Mouse (Mus musculus): ENCODE results near the gene Ppp1r26. TPM values are rescaled to one million over a fixed set of nuclear protein-coding genes. Genes with fewer than 3 reads are reported as not detected.

The Ppp1r26 gene
- total and polyA plus RNA-seq, 3 experiments: 3.1 to 5.0 (median 3.4) TPM

DNA sequence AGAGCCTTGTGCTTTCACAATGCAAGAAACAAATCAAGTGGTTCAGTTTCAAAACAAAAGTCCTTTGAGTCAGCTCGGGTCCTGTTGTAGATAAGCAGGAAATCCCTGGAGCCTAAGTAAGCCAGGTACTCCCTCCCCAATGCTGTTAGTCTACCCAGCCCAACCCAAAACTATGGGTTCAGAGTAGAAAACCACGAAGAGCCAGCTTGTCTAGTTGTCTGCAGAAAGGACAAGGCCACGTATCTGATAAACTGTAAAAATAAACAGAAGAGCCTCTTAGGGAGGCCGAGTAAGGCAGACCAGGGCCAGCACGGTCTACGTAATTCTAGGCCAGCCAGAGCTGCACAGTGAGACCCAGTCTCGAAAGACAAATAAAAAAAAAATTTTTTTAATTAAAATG is 38.8 kb upstream of the Ppp1r26 start:
- no peaks in the 10 kb centered on the region for H3K36me3 ChIP-seq (ENCODE audit: control insufficient read depth, insufficient read depth, low read length)
- 34% methylated on average over 7 of the region's 7 CpGs for WGBS
- H3K27me3 ChIP-seq (ENCODE audit: control insufficient read depth, insufficient read depth, low read length): no peaks in the 10 kb centered on the region
- H3K27ac ChIP-seq: no peak overlapping the region
- no peaks in the 10 kb centered on the region for H3K4me1 ChIP-seq (ENCODE audit: control insufficient read depth, insufficient read depth, low read length)
- no peaks in the 10 kb centered on the region for H3K79me2 ChIP-seq (replicated peaks; ENCODE audit: control insufficient read depth, insufficient read depth, low read length)
- H3K9ac ChIP-seq (ENCODE audit: low read depth, low read length): no peak overlapping the region
- TF ChIP-seq POLR2A (IDR thresholded peaks at IDR 0.05; ENCODE audit: insufficient read depth, low read depth, low read length) (no peak), CTCF (IDR thresholded peaks at IDR 0.05) (no peak)
- DNase-seq: no peak
- intact Hi-C loops (cut with DNase I): no loop called here
- no peak overlapping the region for H3K4me3 ChIP-seq

DNA sequence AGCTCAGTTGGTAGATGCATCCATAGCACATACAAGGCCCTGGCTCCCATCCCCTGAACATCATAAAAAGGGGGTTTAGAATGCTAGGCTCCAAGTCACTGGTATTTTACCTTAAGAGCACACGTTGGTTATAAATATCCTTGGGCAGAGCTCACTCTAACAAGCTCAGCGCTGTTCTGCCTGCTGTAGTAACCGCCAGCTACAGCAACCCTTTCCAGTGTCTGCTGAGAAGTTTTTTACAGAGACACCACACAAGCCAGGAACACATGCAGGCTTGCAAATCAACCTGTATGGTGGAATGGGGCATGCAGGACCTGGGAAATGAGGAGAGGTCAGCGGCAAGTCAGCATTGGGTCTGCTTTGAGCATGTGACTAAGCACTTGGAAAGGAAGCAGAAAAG is 37.5 kb upstream of the Ppp1r26 start:
- H3K9ac ChIP-seq (ENCODE audit: low read depth, low read length): no peak overlapping the region
- 69% methylated on average over 4 of the region's 4 CpGs for WGBS
- no peak overlapping the region for H3K27ac ChIP-seq
- DNase-seq: no peak
- TF ChIP-seq EP300 (IDR thresholded peaks at IDR 0.05; ENCODE audit: insufficient read depth, low read depth, low read length) (no peak), POLR2A (IDR thresholded peaks at IDR 0.05; ENCODE audit: insufficient read depth, low read depth, low read length) (no peak), CTCF (IDR thresholded peaks at IDR 0.05) (no peak)
- no peaks in the 10 kb centered on the region for H3K4me1 ChIP-seq (ENCODE audit: control insufficient read depth, insufficient read depth, low read length)
- H3K4me3 ChIP-seq: no peak overlapping the region
- no peaks in the 10 kb centered on the region for H3K27me3 ChIP-seq (ENCODE audit: control insufficient read depth, insufficient read depth, low read length)
- H3K36me3 ChIP-seq (ENCODE audit: control insufficient read depth, insufficient read depth, low read length): no peaks in the 10 kb centered on the region
- intact Hi-C loops (cut with DNase I): no loop called here
- no peaks in the 10 kb centered on the region for H3K79me2 ChIP-seq (replicated peaks; ENCODE audit: control insufficient read depth, insufficient read depth, low read length)

DNA sequence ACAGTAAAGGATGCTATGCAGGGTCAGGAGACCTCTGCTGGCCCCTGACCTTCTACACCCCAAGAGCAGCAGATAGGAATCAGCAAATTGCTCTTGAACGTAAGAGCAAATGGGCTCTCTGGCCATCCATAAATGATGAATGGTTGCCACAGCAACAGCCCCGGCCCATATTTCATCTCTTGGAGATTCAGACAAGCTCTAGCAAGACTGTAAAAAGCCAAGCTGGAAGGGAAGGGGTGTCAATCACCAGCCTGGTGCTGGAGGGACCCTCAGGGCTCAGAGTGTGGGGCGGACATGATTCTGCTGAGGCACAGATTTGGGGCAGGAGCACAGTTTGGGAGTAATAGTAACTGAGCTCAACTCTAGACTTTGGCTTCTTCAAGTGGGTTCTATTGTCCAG is 37.0 kb upstream of the Ppp1r26 start:
- Histone ChIP-seq H3K79me2 (replicated peaks; ENCODE audit: control insufficient read depth, insufficient read depth, low read length) (no peaks in the 10 kb centered on the region), H3K4me3 (no peak overlapping the region), H3K36me3 (ENCODE audit: control insufficient read depth, insufficient read depth, low read length) (no peaks in the 10 kb centered on the region), H3K27me3 (ENCODE audit: control insufficient read depth, insufficient read depth, low read length) (no peaks in the 10 kb centered on the region), H3K27ac (no peak overlapping the region), H3K4me1 (ENCODE audit: control insufficient read depth, insufficient read depth, low read length) (no peaks in the 10 kb centered on the region), H3K9ac (ENCODE audit: low read depth, low read length) (no peak overlapping the region)
- intact Hi-C loops (cut with DNase I): no loop called here
- no peak for DNase-seq
- WGBS: 75% methylated on average over 3 of the region's 3 CpGs
- no peak for TF ChIP-seq POLR2A (IDR thresholded peaks at IDR 0.05; ENCODE audit: insufficient read depth, low read depth, low read length)
- TF ChIP-seq EP300 (IDR thresholded peaks at IDR 0.05; ENCODE audit: insufficient read depth, low read depth, low read length): no peak
- TF ChIP-seq CTCF (IDR thresholded peaks at IDR 0.05): no peak

DNA sequence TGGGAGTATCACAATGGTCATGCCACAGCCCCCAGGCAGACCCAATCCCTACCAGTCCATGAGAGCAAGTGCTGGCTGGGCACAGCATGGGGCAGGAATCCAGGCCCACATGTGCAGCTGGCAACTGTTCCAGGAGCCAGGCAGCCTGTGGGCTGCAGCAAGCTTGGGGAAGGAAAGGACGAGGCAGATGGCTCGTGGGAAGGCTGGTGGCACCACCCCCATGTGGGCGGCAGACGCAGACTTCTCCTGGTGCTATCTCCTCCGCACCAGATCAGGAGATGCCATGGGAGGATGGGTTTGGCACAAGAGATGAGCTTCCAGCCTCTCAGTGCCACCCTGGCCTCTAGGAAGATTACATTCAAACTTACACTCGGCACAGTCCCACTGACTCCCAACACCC is 33.7 kb upstream of the Ppp1r26 start:
- Histone ChIP-seq H3K9ac (ENCODE audit: low read depth, low read length) (no peak overlapping the region), H3K4me3 (no peak overlapping the region), H3K4me1 (ENCODE audit: control insufficient read depth, insufficient read depth, low read length) (peaks cover 2% of the 10 kb centered on the region; the same call in 1 of the 2 replicates), H3K27ac (no peak overlapping the region), H3K36me3 (ENCODE audit: control insufficient read depth, insufficient read depth, low read length) (no peaks in the 10 kb centered on the region), H3K27me3 (ENCODE audit: control insufficient read depth, insufficient read depth, low read length) (no peaks in the 10 kb centered on the region), H3K79me2 (replicated peaks; ENCODE audit: control insufficient read depth, insufficient read depth, low read length) (no peaks in the 10 kb centered on the region)
- DNase-seq: no peak
- WGBS: 66% methylated on average over 6 of the region's 6 CpGs
- intact Hi-C loops (cut with DNase I): no loop called here
- no peak for TF ChIP-seq POLR2A (IDR thresholded peaks at IDR 0.05; ENCODE audit: insufficient read depth, low read depth, low read length)
- no peak for TF ChIP-seq CTCF (IDR thresholded peaks at IDR 0.05)
- TF ChIP-seq EP300 (IDR thresholded peaks at IDR 0.05; ENCODE audit: insufficient read depth, low read depth, low read length): no peak

DNA sequence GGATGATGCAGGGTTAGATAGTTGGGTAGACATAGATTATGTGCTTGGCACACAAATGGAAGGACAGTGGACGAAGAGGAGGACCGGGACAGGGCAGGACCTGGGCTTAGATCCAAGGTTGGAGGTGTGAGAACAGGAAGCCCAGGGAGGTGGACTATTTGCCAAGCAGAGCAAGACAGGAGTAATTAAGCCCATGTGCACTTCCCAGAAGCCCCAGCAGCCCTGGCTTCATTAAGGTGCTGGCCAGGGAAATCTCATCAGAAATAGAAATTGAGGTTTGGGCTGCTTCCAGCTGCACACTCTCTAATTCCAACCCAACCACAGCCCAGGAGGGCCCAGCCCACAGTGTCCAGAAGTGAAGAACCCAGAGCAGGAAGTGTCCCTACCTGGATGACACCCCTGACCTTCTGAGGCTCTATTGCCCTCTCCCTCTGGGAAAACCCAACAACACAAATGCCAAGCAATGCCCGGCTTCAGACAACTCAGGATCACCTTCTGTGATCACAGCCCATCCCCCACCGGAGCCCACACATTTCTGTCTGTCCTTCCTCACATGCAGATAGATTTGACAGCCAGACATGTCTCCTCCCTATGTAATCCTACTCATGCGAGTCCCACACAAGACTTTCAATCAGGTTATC is 32.4 kb upstream of the Ppp1r26 start:
- no peak for DNase-seq
- intact Hi-C loops (cut with DNase I): no loop called here
- TF ChIP-seq CTCF (IDR thresholded peaks at IDR 0.05) (no peak), EP300 (IDR thresholded peaks at IDR 0.05; ENCODE audit: insufficient read depth, low read depth, low read length) (no peak), POLR2A (IDR thresholded peaks at IDR 0.05; ENCODE audit: insufficient read depth, low read depth, low read length) (no peak)
- 69% methylated on average over 5 of the region's 5 CpGs for WGBS
- peaks cover 2% of the 10 kb centered on the region; the same call in 1 of the 2 replicates for H3K4me1 ChIP-seq (ENCODE audit: control insufficient read depth, insufficient read depth, low read length)
- no peak overlapping the region for H3K4me3 ChIP-seq
- no peaks in the 10 kb centered on the region for H3K79me2 ChIP-seq (replicated peaks; ENCODE audit: control insufficient read depth, insufficient read depth, low read length)
- H3K27ac ChIP-seq: no peak overlapping the region
- no peaks in the 10 kb centered on the region for H3K27me3 ChIP-seq (ENCODE audit: control insufficient read depth, insufficient read depth, low read length)
- H3K36me3 ChIP-seq (ENCODE audit: control insufficient read depth, insufficient read depth, low read length): no peaks in the 10 kb centered on the region
- H3K9ac ChIP-seq (ENCODE audit: low read depth, low read length): no peak overlapping the region

DNA sequence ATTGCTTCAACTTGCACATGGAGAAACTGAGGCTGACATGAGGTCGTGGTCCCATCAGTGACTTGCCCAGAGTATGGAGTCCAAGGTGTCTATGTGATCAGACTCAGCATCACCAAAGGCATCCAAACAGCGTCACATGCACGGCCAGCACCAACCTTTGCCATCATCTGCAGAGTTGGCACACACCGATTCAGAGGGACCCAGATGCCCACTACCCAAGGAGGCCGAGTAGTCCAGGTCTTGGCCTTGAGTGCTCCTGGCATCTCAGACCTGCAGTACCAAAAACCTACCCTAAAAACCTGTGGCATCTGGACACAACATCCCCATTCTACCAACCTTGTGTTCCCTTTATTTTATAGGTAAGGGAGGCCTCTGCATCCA is 31.9 kb upstream of the Ppp1r26 start:
- H3K4me1 ChIP-seq (ENCODE audit: control insufficient read depth, insufficient read depth, low read length): peaks cover 2% of the 10 kb centered on the region; the same call in 1 of the 2 replicates
- H3K36me3 ChIP-seq (ENCODE audit: control insufficient read depth, insufficient read depth, low read length): no peaks in the 10 kb centered on the region
- no peak for TF ChIP-seq POLR2A (IDR thresholded peaks at IDR 0.05; ENCODE audit: insufficient read depth, low read depth, low read length)
- TF ChIP-seq EP300 (IDR thresholded peaks at IDR 0.05; ENCODE audit: insufficient read depth, low read depth, low read length): no peak
- no peak for TF ChIP-seq CTCF (IDR thresholded peaks at IDR 0.05)
- H3K27me3 ChIP-seq (ENCODE audit: control insufficient read depth, insufficient read depth, low read length): no peaks in the 10 kb centered on the region
- H3K79me2 ChIP-seq (replicated peaks; ENCODE audit: control insufficient read depth, insufficient read depth, low read length): no peaks in the 10 kb centered on the region
- no peak overlapping the region for H3K27ac ChIP-seq
- intact Hi-C loops (cut with DNase I): loop anchor here (5.0 kb wide), 1 partner anchor 642 kb away; no protein-coding TSS in a partner anchor
- WGBS: 87% methylated on average over 5 of the region's 5 CpGs
- no peak overlapping the region for H3K4me3 ChIP-seq
- no peak overlapping the region for H3K9ac ChIP-seq (ENCODE audit: low read depth, low read length)
- DNase-seq: no peak

Measured in heart, adult 2 months (tissue).